Mouse (Mus musculus): ENCODE data around the gene Als2cr12. TPM values are rescaled to one million over a fixed set of nuclear protein-coding genes. Genes with fewer than 3 reads are reported as not detected.
"Not testable (repeated sequence)": the region's sequence is repeated elsewhere in the genome, so short reads cannot be mapped to it uniquely, and the experiment has no call there.

Gene Als2cr12
- polyA plus RNA-seq, 1 experiment from 2014 or later = not detected

DNA sequence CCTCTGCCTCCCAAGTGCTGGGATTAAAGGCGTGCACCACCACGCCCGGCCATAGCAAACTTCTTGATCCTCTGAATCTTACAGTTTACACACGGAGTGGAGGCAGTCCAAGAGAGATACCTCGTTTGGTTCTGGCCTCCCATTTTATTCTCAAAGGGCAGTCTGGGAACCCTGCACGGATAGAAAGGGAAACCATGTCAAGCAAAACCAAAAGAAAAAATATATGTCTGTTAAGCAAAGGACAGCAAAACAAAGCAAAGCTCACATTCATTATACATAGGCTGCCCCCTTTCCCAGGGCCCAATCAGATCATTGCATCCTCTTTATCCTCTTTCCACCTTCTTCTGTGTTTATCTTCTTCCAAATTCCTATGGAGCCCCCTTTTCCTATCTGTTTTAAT is 82.0 kb downstream of the Als2cr12 start:
- 57% methylated on average over 6 of the region's 6 CpGs for WGBS (ENCODE audit: insufficient replicate concordance)
- ATAC-seq (ENCODE audit: low read depth) = no peak
- Histone ChIP-seq H3K9me3 (replicated peaks; ENCODE audit: control insufficient read depth, low read length) (no peaks in the 10 kb centered on the region), H3K9ac (ENCODE audit: low read depth, low read length) (no peak overlapping the region), H3K4me1 (ENCODE audit: control insufficient read depth, low read depth, low read length) (no peaks in the 10 kb centered on the region), H3K4me2 (ENCODE audit: low read depth, low read length) (no peak overlapping the region), H3K27me3 (ENCODE audit: control insufficient read depth, insufficient read depth, low read depth, low read length) (no peaks in the 10 kb centered on the region), H3K4me3 (ENCODE audit: low read depth, low read length) (no peak overlapping the region), H3K27ac (ENCODE audit: low read length) (no peak overlapping the region), H3K36me3 (ENCODE audit: control insufficient read depth, insufficient read depth) (no peaks in the 10 kb centered on the region)

DNA sequence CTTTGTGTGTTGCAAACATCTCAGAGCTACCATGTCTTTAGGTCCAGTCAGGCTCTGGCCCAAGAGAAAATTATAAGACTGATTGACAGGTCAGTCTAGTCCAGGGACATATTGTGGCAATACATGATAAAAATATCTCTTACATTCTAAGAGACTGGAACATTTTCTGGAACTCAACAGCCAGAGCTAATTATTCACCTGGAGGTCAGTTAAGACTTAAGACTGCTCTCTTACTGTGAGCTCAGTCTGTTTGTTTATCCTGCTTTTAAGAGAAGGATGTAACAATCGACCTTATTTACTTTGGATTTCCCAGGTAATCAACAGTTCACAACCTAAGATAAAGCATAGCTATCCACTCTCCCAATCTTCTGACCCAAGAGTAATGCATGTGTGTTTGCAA is 85.2 kb downstream of the Als2cr12 start:
- Histone ChIP-seq H3K27ac (ENCODE audit: low read length) (no peak overlapping the region), H3K9ac (ENCODE audit: low read depth, low read length) (no peak overlapping the region), H3K36me3 (ENCODE audit: control insufficient read depth, insufficient read depth) (no peaks in the 10 kb centered on the region), H3K9me3 (replicated peaks; ENCODE audit: control insufficient read depth, low read length) (no peaks in the 10 kb centered on the region), H3K4me3 (ENCODE audit: low read depth, low read length) (no peak overlapping the region), H3K4me2 (ENCODE audit: low read depth, low read length) (no peak overlapping the region), H3K27me3 (ENCODE audit: control insufficient read depth, insufficient read depth, low read depth, low read length) (no peaks in the 10 kb centered on the region), H3K4me1 (ENCODE audit: control insufficient read depth, low read depth, low read length) (no peaks in the 10 kb centered on the region)
- 6% methylated on average over 1 of the region's 1 CpGs for WGBS (ENCODE audit: insufficient replicate concordance)
- no peak for ATAC-seq (ENCODE audit: low read depth)

DNA sequence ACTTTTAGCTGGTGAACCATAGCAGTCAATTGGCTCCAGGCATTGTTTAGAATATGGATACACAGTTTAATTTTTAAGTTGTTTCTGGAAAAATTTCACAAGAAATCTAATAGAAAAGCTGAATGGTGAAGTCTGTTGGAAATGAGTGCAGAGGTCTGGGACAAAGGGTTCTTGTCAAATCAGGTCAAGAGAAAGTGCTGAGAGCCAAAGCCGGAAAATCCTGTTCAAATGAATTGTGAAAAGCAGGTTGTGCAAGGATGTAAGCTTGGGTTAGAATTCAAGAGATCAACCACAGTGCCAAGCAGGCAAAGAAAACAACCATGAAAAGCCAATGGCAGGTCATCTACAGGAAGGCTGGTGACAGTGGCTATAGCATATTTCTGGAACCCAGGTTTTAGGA is 85.6 kb downstream of the Als2cr12 start:
- H3K4me2 ChIP-seq (ENCODE audit: low read depth, low read length) = no peak overlapping the region
- ATAC-seq (ENCODE audit: low read depth) = no peak
- no peaks in the 10 kb centered on the region for H3K36me3 ChIP-seq (ENCODE audit: control insufficient read depth, insufficient read depth)
- H3K27ac ChIP-seq (ENCODE audit: low read length) = no peak overlapping the region
- H3K4me3 ChIP-seq (ENCODE audit: low read depth, low read length) = no peak overlapping the region
- 72% methylated on average over 1 of the region's 1 CpGs for WGBS (ENCODE audit: insufficient replicate concordance)
- H3K4me1 ChIP-seq (ENCODE audit: control insufficient read depth, low read depth, low read length) = no peaks in the 10 kb centered on the region
- no peak overlapping the region for H3K9ac ChIP-seq (ENCODE audit: low read depth, low read length)
- no peaks in the 10 kb centered on the region for H3K9me3 ChIP-seq (replicated peaks; ENCODE audit: control insufficient read depth, low read length)
- H3K27me3 ChIP-seq (ENCODE audit: control insufficient read depth, insufficient read depth, low read depth, low read length) = no peaks in the 10 kb centered on the region

DNA sequence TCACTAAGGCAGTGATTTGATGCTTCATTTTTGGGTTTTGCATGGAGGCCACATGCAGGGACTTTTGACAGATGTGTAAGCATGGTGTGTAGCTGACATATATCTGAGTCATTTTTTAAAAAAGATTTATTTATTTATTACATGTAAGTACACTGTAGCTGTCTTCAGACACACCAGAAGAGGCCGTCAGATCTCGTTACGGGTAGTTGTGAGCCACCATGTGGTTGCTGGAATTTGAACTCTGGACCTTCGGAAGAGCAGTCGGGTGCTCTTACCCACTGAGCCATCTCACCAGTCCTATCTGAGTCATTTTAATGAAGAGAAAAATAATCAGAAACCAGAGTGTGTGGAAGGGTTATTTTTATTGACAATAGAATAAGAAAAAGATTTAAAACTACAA is 86.2 kb downstream of the Als2cr12 start:
- WGBS (ENCODE audit: insufficient replicate concordance) = 74% methylated on average over 5 of the region's 5 CpGs
- H3K27ac ChIP-seq (ENCODE audit: low read length); H3K4me3 ChIP-seq (ENCODE audit: low read depth, low read length); H3K9me3 ChIP-seq (replicated peaks; ENCODE audit: control insufficient read depth, low read length); H3K27me3 ChIP-seq (ENCODE audit: control insufficient read depth, insufficient read depth, low read depth, low read length); H3K4me2 ChIP-seq (ENCODE audit: low read depth, low read length); H3K9ac ChIP-seq (ENCODE audit: low read depth, low read length); H3K36me3 ChIP-seq (ENCODE audit: control insufficient read depth, insufficient read depth); H3K4me1 ChIP-seq (ENCODE audit: control insufficient read depth, low read depth, low read length); ATAC-seq (ENCODE audit: low read depth): not testable (repeated sequence)

DNA sequence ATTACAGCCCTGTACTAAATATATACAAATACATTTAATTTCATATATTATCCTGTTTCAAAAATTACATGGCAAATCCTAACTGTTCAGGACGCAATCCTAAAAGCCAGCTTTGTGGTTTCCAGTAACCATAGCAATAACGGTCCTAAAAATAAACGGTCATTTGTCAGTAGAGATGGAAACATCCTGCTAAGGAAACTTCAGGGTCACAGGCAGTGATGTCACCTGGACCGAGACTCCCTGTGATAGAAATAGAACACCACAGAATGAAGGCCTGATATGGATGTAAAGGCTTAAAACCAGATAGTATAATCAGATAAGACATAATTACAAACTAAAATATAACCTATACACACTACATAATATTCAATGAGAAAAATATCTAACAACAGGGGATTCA is 92.1 kb downstream of the Als2cr12 start:
- no peak overlapping the region for H3K9ac ChIP-seq (ENCODE audit: low read depth, low read length)
- H3K4me2 ChIP-seq (ENCODE audit: low read depth, low read length) = no peak overlapping the region
- H3K4me3 ChIP-seq (ENCODE audit: low read depth, low read length) = no peak overlapping the region
- ATAC-seq (ENCODE audit: low read depth) = no peak
- no peak overlapping the region for H3K27ac ChIP-seq (ENCODE audit: low read length)
- no peaks in the 10 kb centered on the region for H3K9me3 ChIP-seq (replicated peaks; ENCODE audit: control insufficient read depth, low read length)
- WGBS (ENCODE audit: insufficient replicate concordance) = 22% methylated on average over 4 of the region's 4 CpGs
- no peaks in the 10 kb centered on the region for H3K27me3 ChIP-seq (ENCODE audit: control insufficient read depth, insufficient read depth, low read depth, low read length)
- no peaks in the 10 kb centered on the region for H3K4me1 ChIP-seq (ENCODE audit: control insufficient read depth, low read depth, low read length)
- H3K36me3 ChIP-seq (ENCODE audit: control insufficient read depth, insufficient read depth) = no peaks in the 10 kb centered on the region

DNA sequence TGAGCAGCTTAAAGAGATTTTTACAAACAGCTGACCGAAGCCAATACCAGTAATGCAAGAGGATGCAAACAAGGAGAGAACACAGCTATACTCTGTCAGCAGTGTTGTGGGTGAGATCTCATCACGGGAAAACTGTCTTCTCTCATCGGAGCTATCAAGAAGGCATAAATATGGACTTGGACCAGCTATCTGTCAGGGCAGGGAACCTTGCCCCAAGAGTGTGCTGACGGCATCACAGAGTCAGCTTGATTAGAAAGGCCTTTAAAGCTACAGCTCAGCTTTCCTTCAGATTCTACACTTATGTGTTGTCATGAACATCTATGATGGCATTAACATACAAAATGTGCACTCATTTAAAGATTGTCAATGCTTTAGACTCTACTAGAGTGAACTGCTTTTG is 93.1 kb downstream of the Als2cr12 start:
- no peaks in the 10 kb centered on the region for H3K9me3 ChIP-seq (replicated peaks; ENCODE audit: control insufficient read depth, low read length)
- H3K4me3 ChIP-seq (ENCODE audit: low read depth, low read length) = no peak overlapping the region
- no peaks in the 10 kb centered on the region for H3K27me3 ChIP-seq (ENCODE audit: control insufficient read depth, insufficient read depth, low read depth, low read length)
- H3K4me1 ChIP-seq (ENCODE audit: control insufficient read depth, low read depth, low read length) = no peaks in the 10 kb centered on the region
- no peak for ATAC-seq (ENCODE audit: low read depth)
- H3K36me3 ChIP-seq (ENCODE audit: control insufficient read depth, insufficient read depth) = no peaks in the 10 kb centered on the region
- 64% methylated on average over 4 of the region's 4 CpGs for WGBS (ENCODE audit: insufficient replicate concordance)
- H3K4me2 ChIP-seq (ENCODE audit: low read depth, low read length) = no peak overlapping the region
- H3K27ac ChIP-seq (ENCODE audit: low read length) = no peak overlapping the region
- no peak overlapping the region for H3K9ac ChIP-seq (ENCODE audit: low read depth, low read length)

Other genes with a start within 250 kb of the Als2cr12 start
- 22.6 and 24.5 TPM in 2 replicates for gene Orc2, start 190.9 kb downstream of the Als2cr12 start, polyA plus RNA-seq (2015; fragmentation: Nextera tagmentation; extraction: Ambion mirVana)
- 4.1 and 4.4 TPM in 2 replicates for gene Fam126b, start 109.7 kb downstream of the Als2cr12 start, polyA plus RNA-seq (2015; fragmentation: Nextera tagmentation; extraction: Ambion mirVana)
- 82.7 and 90.0 TPM in 2 replicates for gene Ndufb3, start 109.6 kb downstream of the Als2cr12 start, polyA plus RNA-seq (2015; fragmentation: Nextera tagmentation; extraction: Ambion mirVana)
- gene Cflar, start 15.5 kb upstream of the Als2cr12 start, polyA plus RNA-seq (2015; fragmentation: Nextera tagmentation; extraction: Ambion mirVana) = 18.3 and 19.1 TPM in 2 replicates
- gene Casp8, start 99.4 kb upstream of the Als2cr12 start, polyA plus RNA-seq (2015; fragmentation: Nextera tagmentation; extraction: Ambion mirVana) = 13.9 and 15.6 TPM in 2 replicates

All from liver, embryonic 16.5 days (tissue).